Mouse (Mus musculus): Measurements from ENCODE around the gene Medag. TPM values are rescaled to one million over a fixed set of nuclear protein-coding genes. Genes with fewer than 3 reads are reported as not detected.

Gene Medag
- polyA plus RNA-seq, 1 experiment from 2014 or later = 4.1 TPM

DNA sequence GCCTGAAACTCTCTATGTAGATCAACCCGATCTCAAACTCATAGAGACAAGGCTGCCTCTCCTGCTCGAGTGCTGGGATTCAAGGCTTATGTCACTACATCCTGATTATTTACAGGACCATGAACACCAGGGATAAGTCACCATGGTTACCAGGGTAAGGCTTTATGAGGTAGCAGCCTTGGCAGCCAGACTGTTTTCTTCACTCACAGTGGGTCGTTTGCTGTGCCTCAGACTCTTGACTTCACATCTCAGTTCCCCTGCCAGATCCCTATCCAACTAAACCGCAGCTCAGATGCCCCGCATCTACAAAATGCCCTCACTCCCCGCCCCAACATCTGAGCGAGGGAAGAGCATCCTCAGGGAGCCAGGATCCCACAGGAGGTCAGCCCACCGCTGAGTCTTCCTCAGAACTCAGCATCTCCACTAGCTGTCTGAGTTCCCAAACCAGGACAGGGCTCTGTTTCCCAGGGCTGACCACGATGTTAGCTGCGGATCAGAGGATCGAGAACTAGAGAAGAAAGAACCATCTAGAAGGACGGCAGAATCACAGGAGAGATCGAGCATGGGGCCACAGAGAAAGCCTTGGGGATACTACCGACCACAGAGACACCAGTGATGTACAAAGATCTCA, 30.2 kb downstream of the Medag start:
- no peak overlapping the region for H3K4me2 ChIP-seq (replicated peaks; ENCODE audit: low read depth)
- ATAC-seq (ENCODE audit: low FRiP score, low TSS enrichment) = no peak
- H3K27ac ChIP-seq (replicated peaks) = no peak overlapping the region

GRCm38 (mm10) chr5:149442277-149442660, 30.7 kb downstream of the Medag start:
- 59% methylated on average over 15 of the region's 15 CpGs for WGBS
- DNase-seq (ENCODE audit: low spot score) = no peak
- Histone ChIP-seq H3K4me2 (replicated peaks; ENCODE audit: low read depth) (no peak overlapping the region), H3K4me3 (ENCODE audit: low read depth, low read length) (no peak overlapping the region), H3K9me3 (ENCODE audit: control insufficient read depth, low read length) (no peaks in the 10 kb centered on the region), H3K27me3 (ENCODE audit: control insufficient read depth, insufficient read depth, low read length) (no peaks in the 10 kb centered on the region), H3K9ac (ENCODE audit: low read length) (no peak overlapping the region), H3K4me1 (replicated peaks; ENCODE audit: control insufficient read depth, insufficient read depth) (0 out of 2 replicates have a peak, but pooled peaks cover 2% of the 10 kb centered on the region), H3K27ac (replicated peaks) (no peak overlapping the region), H3K36me3 (ENCODE audit: control insufficient read depth, insufficient read depth, low read length) (no peaks in the 10 kb centered on the region)
- ATAC-seq (ENCODE audit: low FRiP score, low TSS enrichment) = no peak
- no peak for TF ChIP-seq CTCF (IDR thresholded peaks at IDR 0.05; ENCODE audit: low read depth)
- no peak for TF ChIP-seq EP300 (optimal IDR thresholded peaks at IDR 0.05)

More for the DNA sequence above, 30.2 kb downstream of the Medag start:
- Histone ChIP-seq H3K9ac (ENCODE audit: low read length) (no peak overlapping the region), H3K4me3 (ENCODE audit: low read depth, low read length) (no peak overlapping the region), H3K36me3 (ENCODE audit: control insufficient read depth, insufficient read depth, low read length) (no peaks in the 10 kb centered on the region), H3K4me1 (replicated peaks; ENCODE audit: control insufficient read depth, insufficient read depth) (0 out of 2 replicates have a peak, but pooled peaks cover 2% of the 10 kb centered on the region), H3K9me3 (ENCODE audit: control insufficient read depth, low read length) (no peaks in the 10 kb centered on the region), H3K27me3 (ENCODE audit: control insufficient read depth, insufficient read depth, low read length) (no peaks in the 10 kb centered on the region)
- no peak for DNase-seq (ENCODE audit: low spot score)
- no peak for TF ChIP-seq EP300 (optimal IDR thresholded peaks at IDR 0.05)
- no peak for TF ChIP-seq CTCF (IDR thresholded peaks at IDR 0.05; ENCODE audit: low read depth)
- 64% methylated on average over 14 of the region's 14 CpGs for WGBS

- H3K9me3 ChIP-seq (ENCODE audit: control insufficient read depth, low read length) = no peaks in the 10 kb centered on the region
- TF ChIP-seq EP300 (optimal IDR thresholded peaks at IDR 0.05) = no peak
- no peak for TF ChIP-seq CTCF (IDR thresholded peaks at IDR 0.05; ENCODE audit: low read depth)
- no peak overlapping the region for H3K4me3 ChIP-seq (ENCODE audit: low read depth, low read length)
- H3K9ac ChIP-seq (ENCODE audit: low read length) = no peak overlapping the region
- no peaks in the 10 kb centered on the region for H3K36me3 ChIP-seq (ENCODE audit: control insufficient read depth, insufficient read depth, low read length)
- H3K4me2 ChIP-seq (replicated peaks; ENCODE audit: low read depth) = no peak overlapping the region
- H3K4me1 ChIP-seq (replicated peaks; ENCODE audit: control insufficient read depth, insufficient read depth) = 0 out of 2 replicates have a peak, but pooled peaks cover 2% of the 10 kb centered on the region
- 54% methylated on average over 4 of the region's 4 CpGs for WGBS
- DNase-seq (ENCODE audit: low spot score) = no peak
- H3K27me3 ChIP-seq (ENCODE audit: control insufficient read depth, insufficient read depth, low read length) = no peaks in the 10 kb centered on the region
- no peak for ATAC-seq (ENCODE audit: low FRiP score, low TSS enrichment)
- no peak overlapping the region for H3K27ac ChIP-seq (replicated peaks)
Observed at GRCm38 (mm10) chr5:149444451-149444850, 32.9 kb downstream of the Medag start.

DNA sequence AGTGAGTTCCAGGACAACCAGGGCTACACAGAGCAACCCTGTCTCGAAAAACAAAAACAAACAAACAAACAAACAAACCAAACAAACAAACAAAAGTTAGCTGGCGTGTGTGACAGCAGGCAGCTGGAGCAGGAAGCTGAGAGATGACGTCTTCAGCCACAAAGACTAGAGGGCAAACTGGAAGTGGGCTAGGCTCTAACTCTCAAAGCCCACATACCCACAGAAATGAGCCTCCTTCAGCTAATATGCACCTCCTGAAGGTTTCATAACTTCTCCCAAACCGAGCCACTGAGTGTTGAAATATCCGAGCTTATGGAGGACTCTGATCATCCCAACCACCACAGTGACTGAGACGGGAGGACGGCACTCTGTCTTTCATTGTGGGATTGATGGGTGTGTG, 34.9 kb downstream of the Medag start:
- Histone ChIP-seq H3K36me3 (ENCODE audit: control insufficient read depth, insufficient read depth, low read length) (no peaks in the 10 kb centered on the region), H3K27ac (replicated peaks) (no peak overlapping the region), H3K27me3 (ENCODE audit: control insufficient read depth, insufficient read depth, low read length) (no peaks in the 10 kb centered on the region), H3K9me3 (ENCODE audit: control insufficient read depth, low read length) (no peaks in the 10 kb centered on the region), H3K4me2 (replicated peaks; ENCODE audit: low read depth) (no peak overlapping the region), H3K9ac (ENCODE audit: low read length) (no peak overlapping the region), H3K4me1 (replicated peaks; ENCODE audit: control insufficient read depth, insufficient read depth) (no peaks in the 10 kb centered on the region), H3K4me3 (ENCODE audit: low read depth, low read length) (no peak overlapping the region)
- WGBS = 86% methylated on average over 7 of the region's 7 CpGs
- no peak for ATAC-seq (ENCODE audit: low FRiP score, low TSS enrichment)
- TF ChIP-seq EP300 (optimal IDR thresholded peaks at IDR 0.05) (no peak), CTCF (IDR thresholded peaks at IDR 0.05; ENCODE audit: low read depth) (no peak)
- no peak for DNase-seq (ENCODE audit: low spot score)

DNA sequence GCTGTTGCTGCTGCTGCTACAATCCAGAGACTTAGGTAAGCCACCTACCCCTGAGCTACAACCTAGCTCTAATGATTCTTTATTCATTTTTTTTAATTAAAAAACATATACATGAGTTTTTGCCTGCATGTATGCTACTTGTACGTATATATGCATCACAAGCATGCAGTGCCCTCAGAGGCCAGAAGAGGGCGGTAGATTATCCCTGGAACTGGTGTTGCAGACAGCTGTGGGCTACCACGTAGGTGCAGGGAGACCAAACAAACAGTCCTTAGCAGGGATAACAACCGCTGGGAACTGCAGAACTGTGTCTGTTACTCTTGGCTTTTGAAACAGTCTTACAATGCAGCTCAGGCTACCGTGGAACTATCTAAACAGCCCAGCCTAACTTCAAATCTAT, 36.2 kb downstream of the Medag start:
- H3K9me3 ChIP-seq (ENCODE audit: control insufficient read depth, low read length) = no peaks in the 10 kb centered on the region
- WGBS = 80% methylated on average over 5 of the region's 5 CpGs
- no peak overlapping the region for H3K27ac ChIP-seq (replicated peaks)
- H3K4me3 ChIP-seq (ENCODE audit: low read depth, low read length) = no peak overlapping the region
- DNase-seq (ENCODE audit: low spot score) = no peak
- no peak overlapping the region for H3K4me2 ChIP-seq (replicated peaks; ENCODE audit: low read depth)
- H3K36me3 ChIP-seq (ENCODE audit: control insufficient read depth, insufficient read depth, low read length) = no peaks in the 10 kb centered on the region
- no peak overlapping the region for H3K9ac ChIP-seq (ENCODE audit: low read length)
- H3K4me1 ChIP-seq (replicated peaks; ENCODE audit: control insufficient read depth, insufficient read depth) = no peaks in the 10 kb centered on the region
- no peak for TF ChIP-seq EP300 (optimal IDR thresholded peaks at IDR 0.05)
- peak; percentile 48; the same call in 1 of the 2 replicates for TF ChIP-seq CTCF (IDR thresholded peaks at IDR 0.05; ENCODE audit: low read depth)
- H3K27me3 ChIP-seq (ENCODE audit: control insufficient read depth, insufficient read depth, low read length) = no peaks in the 10 kb centered on the region
- ATAC-seq (ENCODE audit: low FRiP score, low TSS enrichment) = no peak

DNA sequence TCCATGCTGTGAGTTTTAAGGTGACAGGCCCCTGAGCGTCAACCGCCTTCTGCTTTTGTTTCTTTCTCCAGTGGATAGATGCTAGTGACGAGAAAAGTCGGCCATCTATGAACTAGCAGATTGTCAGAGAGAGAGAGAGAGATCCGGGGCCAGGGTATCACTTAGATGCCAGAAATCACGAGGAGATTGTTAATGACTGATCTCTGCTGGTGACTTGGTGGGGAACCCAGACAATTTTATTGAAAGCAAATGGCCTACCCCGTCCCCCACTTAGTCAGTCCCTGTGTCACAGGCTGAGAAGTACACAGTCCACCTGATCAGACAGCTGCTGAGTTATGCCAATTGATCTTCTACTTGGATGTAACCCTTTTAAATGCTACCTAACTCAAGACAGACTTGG, 37.9 kb downstream of the Medag start:
- no peak for ATAC-seq (ENCODE audit: low FRiP score, low TSS enrichment)
- Histone ChIP-seq H3K4me3 (ENCODE audit: low read depth, low read length) (no peak overlapping the region), H3K27ac (replicated peaks) (no peak overlapping the region), H3K4me2 (replicated peaks; ENCODE audit: low read depth) (no peak overlapping the region), H3K36me3 (ENCODE audit: control insufficient read depth, insufficient read depth, low read length) (no peaks in the 10 kb centered on the region), H3K9ac (ENCODE audit: low read length) (no peak overlapping the region), H3K4me1 (replicated peaks; ENCODE audit: control insufficient read depth, insufficient read depth) (no peaks in the 10 kb centered on the region), H3K9me3 (ENCODE audit: control insufficient read depth, low read length) (no peaks in the 10 kb centered on the region), H3K27me3 (ENCODE audit: control insufficient read depth, insufficient read depth, low read length) (no peaks in the 10 kb centered on the region)
- WGBS = 89% methylated on average over 7 of the region's 7 CpGs
- no peak for DNase-seq (ENCODE audit: low spot score)
- no peak for TF ChIP-seq EP300 (optimal IDR thresholded peaks at IDR 0.05)
- TF ChIP-seq CTCF (IDR thresholded peaks at IDR 0.05; ENCODE audit: low read depth) = no peak

Measured in stomach, postnatal 0 days (tissue).